Mouse (Mus musculus): ENCODE measurements around the gene Vars.
"Not testable (repeated sequence)": the region's sequence is repeated elsewhere in the genome, so short reads cannot be mapped to it uniquely, and the experiment has no call there.

- not testable (repeated sequence) for TF ChIP-seq CTCF (IDR thresholded peaks at IDR 0.05; ENCODE audit: low read depth); EP300 (optimal IDR thresholded peaks at IDR 0.05)
Measured at GRCm38 (mm10) chr17:34959130-34959778, 41.5 kb upstream of the Vars start, which contains the start of gene Hspa1b.
